Mouse (Mus musculus) limb, embryonic 13.5 days (tissue): ENCODE measurements around the gene AC134908.4. TPM values are rescaled to one million over a fixed set of nuclear protein-coding genes. Genes with fewer than 3 reads are reported as not detected.
"Not testable (repeated sequence)": the region's sequence is repeated elsewhere in the genome, so short reads cannot be mapped to it uniquely, and the experiment has no call there.

Source experiments
- ATAC-seq: fragments of 200-750 bp; cut with Nextera tagmentation; 2 replicates; pipeline ENCODE4 v1.8.0; 2017; ENCODE audit warnings: low read depth, moderate number of reproducible peaks, moderate TSS enrichment; ENCODE audit not compliant: low FRiP score
- H3K27ac ChIP-seq: fragments of 300-500 bp; sonication (generic); 2 replicates; pipeline ENCODE4 v1.5.1; 2015; ENCODE audit warnings: inconsistent platforms, mild to moderate bottlenecking, moderate library complexity
- H3K27me3 ChIP-seq: fragments of 300-500 bp; sonication (generic); 2 replicates; pipeline ENCODE4 v1.6.1; 2015; ENCODE audit warnings: mild to moderate bottlenecking, inconsistent platforms
- H3K36me3 ChIP-seq: fragments of 300-500 bp; sonication (generic); 2 replicates; pipeline ENCODE4 v1.6.1; 2015; ENCODE audit warnings: inconsistent platforms, mild to moderate bottlenecking, moderate library complexity
- H3K4me1 ChIP-seq: fragments of 300-500 bp; sonication (generic); 2 replicates; pipeline ENCODE4 v1.6.1; 2015; ENCODE audit warnings: inconsistent platforms
- H3K4me2 ChIP-seq: fragments of 300-500 bp; sonication (generic); replicated peaks from 2 replicates; pipeline ENCODE4 v1.6.1; 2015; ENCODE audit warnings: inconsistent platforms, mild to moderate bottlenecking, moderate library complexity
- H3K4me3 ChIP-seq: fragments of 300-500 bp; sonication (generic); 2 replicates; pipeline ENCODE4 v1.5.1; 2015; ENCODE audit warnings: moderate library complexity, mild to moderate bottlenecking, inconsistent platforms
- H3K9ac ChIP-seq: fragments of 300-500 bp; sonication (generic); 2 replicates; pipeline ENCODE4 v1.6.1; 2015; ENCODE audit warnings: mild to moderate bottlenecking, inconsistent platforms
- H3K9me3 ChIP-seq: fragments of 300-500 bp; sonication (generic); 2 replicates; pipeline ENCODE4 v1.6.1; 2016; ENCODE audit warnings: inconsistent platforms
- WGBS: fragments of 180-500 bp; shearing (Covaris S2); methylation state at CpG from one replicate; pipeline ENCODE4 v1.1.7; 2015; 5-methylcytosine and 5-hydroxymethylcytosine counted together
- microRNA-seq: library from miRNA; unstranded; fragments of <30 nt; microRNA quantifications from one replicate; pipeline ENCODE4, GENCODE M21; 2016
- polyA plus RNA-seq: library from polyadenylated mRNA; unstranded; fragments of >200 nt; fragmentation: Nextera tagmentation; extraction: Ambion mirVana; gene quantifications from 2 replicates; pipeline ENCODE4 v1.2.1, GENCODE M21; 2015

The AC134908.4 gene
- polyA plus RNA-seq, 1 experiment from 2014 or later, result not detected

GRCm38 (mm10) chr17:25755627-25756377 is 39.7 kb downstream of the AC134908.4 start:
- WGBS, result 31% methylated on average over 4 of the region's 4 CpGs
- Histone ChIP-seq H3K4me3 (no peak overlapping the region), H3K9ac (no peak overlapping the region), H3K27me3 (no peaks in the 10 kb centered on the region), H3K4me2 (no peak overlapping the region), H3K27ac (no peak overlapping the region), H3K9me3 (no peaks in the 10 kb centered on the region), H3K36me3 (no peaks in the 10 kb centered on the region), H3K4me1 (peaks cover 6% of the 10 kb centered on the region; the same call in 1 of the 2 replicates)
- no peak for ATAC-seq

- ATAC-seq, result no peak
- H3K9me3 ChIP-seq, result no peaks in the 10 kb centered on the region
Measured at GRCm38 (mm10) chr17:25755086-25755485, 40.4 kb downstream of the AC134908.4 start.

GRCm38 (mm10) chr17:25754241-25754640 is 41.2 kb downstream of the AC134908.4 start, which contains the start of gene Msln:
Gene Msln, minus strand, starts transcription at chr17:25754378.
- ATAC-seq, result no peak
- WGBS, result 89% methylated on average over 9 of the region's 9 CpGs

More at GRCm38 (mm10) chr17:25755086-25755485, 40.4 kb downstream of the AC134908.4 start:
- H3K27me3 ChIP-seq, result no peaks in the 10 kb centered on the region
- H3K9ac ChIP-seq, result no peak overlapping the region
- H3K27ac ChIP-seq, result no peak overlapping the region
- 81% methylated on average over 4 of the region's 4 CpGs for WGBS
- no peaks in the 10 kb centered on the region for H3K36me3 ChIP-seq
- H3K4me2 ChIP-seq, result no peak overlapping the region
- H3K4me3 ChIP-seq, result no peak overlapping the region
- peaks cover 6% of the 10 kb centered on the region; the same call in 1 of the 2 replicates for H3K4me1 ChIP-seq

GRCm38 (mm10) chr17:25751446-25751845 is 44.0 kb downstream of the AC134908.4 start:
- Histone ChIP-seq H3K36me3 (no peaks in the 10 kb centered on the region), H3K27me3 (no peaks in the 10 kb centered on the region), H3K9ac (0 out of 2 replicates have a peak overlapping the region, but pooled peaks have one; percentile 19), H3K27ac (no peak overlapping the region), H3K9me3 (no peaks in the 10 kb centered on the region), H3K4me2 (no peak overlapping the region), H3K4me1 (peaks cover 6% of the 10 kb centered on the region; the same call in 1 of the 2 replicates), H3K4me3 (no peak overlapping the region)
- 48% methylated on average over 5 of the region's 5 CpGs for WGBS
- no peak for ATAC-seq

More at GRCm38 (mm10) chr17:25754241-25754640, 41.2 kb downstream of the AC134908.4 start, which contains the start of gene Msln:
- H3K27me3 ChIP-seq, result no peaks in the 10 kb centered on the region
- peaks cover 6% of the 10 kb centered on the region; the same call in 1 of the 2 replicates for H3K4me1 ChIP-seq
- H3K9ac ChIP-seq, result no peak within 1 kb of the TSS
- H3K36me3 ChIP-seq, result no peaks in the 10 kb centered on the region
- no peak within 1 kb of the TSS for H3K4me2 ChIP-seq
- no peaks in the 10 kb centered on the region for H3K9me3 ChIP-seq
- no peak within 1 kb of the TSS for H3K4me3 ChIP-seq
- no peak within 1 kb of the TSS for H3K27ac ChIP-seq

GRCm38 (mm10) chr17:25749314-25749713 is 46.1 kb downstream of the AC134908.4 start:
- Histone ChIP-seq H3K9me3 (no peaks in the 10 kb centered on the region), H3K4me2 (no peak overlapping the region), H3K27me3 (no peaks in the 10 kb centered on the region), H3K9ac (no peak overlapping the region), H3K36me3 (no peaks in the 10 kb centered on the region), H3K27ac (no peak overlapping the region), H3K4me3 (no peak overlapping the region), H3K4me1 (peaks cover 6% of the 10 kb centered on the region; the same call in 1 of the 2 replicates)
- no peak for ATAC-seq
- 79% methylated on average over 6 of the region's 6 CpGs for WGBS

- no peak for ATAC-seq
- H3K9me3 ChIP-seq, result no peaks in the 10 kb centered on the region
- no peaks in the 10 kb centered on the region for H3K36me3 ChIP-seq
- no peak overlapping the region for H3K27ac ChIP-seq
- no peak overlapping the region for H3K9ac ChIP-seq
- WGBS, result 94% methylated on average over 4 of the region's 4 CpGs
- no peaks in the 10 kb centered on the region for H3K27me3 ChIP-seq
- H3K4me2 ChIP-seq, result no peak overlapping the region
- no peak overlapping the region for H3K4me3 ChIP-seq
- peaks cover 6% of the 10 kb centered on the region; the same call in 1 of the 2 replicates for H3K4me1 ChIP-seq
Measured at GRCm38 (mm10) chr17:25748238-25748637, 47.2 kb downstream of the AC134908.4 start.

GRCm38 (mm10) chr17:25744311-25744710 is 51.1 kb downstream of the AC134908.4 start:
- no peaks in the 10 kb centered on the region for H3K27me3 ChIP-seq
- H3K4me2 ChIP-seq, result no peak overlapping the region
- H3K36me3 ChIP-seq, result no peaks in the 10 kb centered on the region
- H3K9ac ChIP-seq, result no peak overlapping the region
- WGBS, result 77% methylated on average over 10 of the region's 10 CpGs
- H3K4me3 ChIP-seq, result no peak overlapping the region
- H3K27ac ChIP-seq, result no peak overlapping the region
- H3K9me3 ChIP-seq, result no peaks in the 10 kb centered on the region
- ATAC-seq, result no peak
- no peaks in the 10 kb centered on the region for H3K4me1 ChIP-seq

GRCm38 (mm10) chr17:25743831-25744230 is 51.6 kb downstream of the AC134908.4 start:
- Histone ChIP-seq H3K27me3 (no peaks in the 10 kb centered on the region), H3K4me2 (no peak overlapping the region), H3K4me1 (no peaks in the 10 kb centered on the region), H3K9ac (no peak overlapping the region), H3K9me3 (no peaks in the 10 kb centered on the region), H3K36me3 (no peaks in the 10 kb centered on the region), H3K4me3 (no peak overlapping the region), H3K27ac (no peak overlapping the region)
- ATAC-seq, result no peak
- 93% methylated on average over 9 of the region's 9 CpGs for WGBS

GRCm38 (mm10) chr17:25741471-25741870 is 54.0 kb downstream of the AC134908.4 start:
- H3K4me2 ChIP-seq, H3K9me3 ChIP-seq, H3K9ac ChIP-seq, ATAC-seq, H3K36me3 ChIP-seq, H3K4me1 ChIP-seq, H3K27ac ChIP-seq, H3K4me3 ChIP-seq, H3K27me3 ChIP-seq: not testable (repeated sequence)
- 71% methylated on average over 12 of the region's 12 CpGs for WGBS

Small RNA genes lying within 50 kb of the gene (microRNA-seq; reads per million reads assigned to microRNA genes)
- gene Gm25083 (not detected), gene Mir3082 (0.52 reads per million), gene Mir6966 (not detected)

Other genes starting within 250 kb of the AC134908.4 start
- 15.0 and 16.5 TPM in 2 replicates for gene Sox8, start 225.0 kb downstream of the AC134908.4 start, polyA plus RNA-seq
- gene Lmf1, start 216.6 kb downstream of the AC134908.4 start, polyA plus RNA-seq, result 31.2 and 33.2 TPM in 2 replicates
- gene Gng13, start 78.5 kb downstream of the AC134908.4 start, polyA plus RNA-seq, result 1.7 and 2.6 TPM in 2 replicates
- gene Chtf18, start 68.2 kb downstream of the AC134908.4 start, polyA plus RNA-seq, result 32.2 and 34.8 TPM in 2 replicates
- gene Rpusd1, start 68.0 kb downstream of the AC134908.4 start, polyA plus RNA-seq, result 25.8 and 27.0 TPM in 2 replicates
- gene Mslnl, start 59.6 kb downstream of the AC134908.4 start, polyA plus RNA-seq, result not detected in 2 replicates
- gene Msln, start 41.3 kb downstream of the AC134908.4 start, polyA plus RNA-seq, result not detected in 2 replicates
- 25.5 and 25.7 TPM in 2 replicates for gene Narfl, start 21.9 kb downstream of the AC134908.4 start, polyA plus RNA-seq
- 85.1 and 98.6 TPM in 2 replicates for gene Haghl, start 10.0 kb downstream of the AC134908.4 start, polyA plus RNA-seq
- gene Ccdc78, start 9.1 kb downstream of the AC134908.4 start, polyA plus RNA-seq, result 0.27 and 0.31 TPM in 2 replicates
- 65.5 and 73.1 TPM in 2 replicates for gene Fam173a, start 2.8 kb downstream of the AC134908.4 start, polyA plus RNA-seq
- 50.7 and 52.5 TPM in 2 replicates for gene Metrn, start 1.5 kb upstream of the AC134908.4 start, polyA plus RNA-seq
- gene Fbxl16, start 13.4 kb upstream of the AC134908.4 start, polyA plus RNA-seq, result 2.2 and 2.8 TPM in 2 replicates
- gene Wdr24, start 28.0 kb upstream of the AC134908.4 start, polyA plus RNA-seq, result 25.2 and 27.7 TPM in 2 replicates
- 57.9 and 60.7 TPM in 2 replicates for gene Jmjd8, start 33.2 kb upstream of the AC134908.4 start, polyA plus RNA-seq
- 359 and 366 TPM in 2 replicates for gene Stub1, start 37.7 kb upstream of the AC134908.4 start, polyA plus RNA-seq
- gene Rhbdl1, start 41.6 kb upstream of the AC134908.4 start, polyA plus RNA-seq, result 1.4 and 1.6 TPM in 2 replicates
- 1.5 and 1.9 TPM in 2 replicates for gene Gm20683, start 46.1 kb upstream of the AC134908.4 start, polyA plus RNA-seq
- gene Rhot2, start 49.2 kb upstream of the AC134908.4 start, polyA plus RNA-seq, result 25.7 and 26.8 TPM in 2 replicates
- 24.9 and 26.2 TPM in 2 replicates for gene Wdr90, start 65.8 kb upstream of the AC134908.4 start, polyA plus RNA-seq
- gene Mcrip2, start 73.1 kb upstream of the AC134908.4 start, polyA plus RNA-seq, result 9.8 and 12.2 TPM in 2 replicates
- 56.1 and 56.2 TPM in 2 replicates for gene Mettl26, start 79.4 kb upstream of the AC134908.4 start, polyA plus RNA-seq
- 0.41 and 0.57 TPM in 2 replicates for gene Wfikkn1, start 85.2 kb upstream of the AC134908.4 start, polyA plus RNA-seq
- 33.4 and 37.6 TPM in 2 replicates for gene Rab40c, start 124.1 kb upstream of the AC134908.4 start, polyA plus RNA-seq
- gene Pigq, start 149.3 kb upstream of the AC134908.4 start, polyA plus RNA-seq, result 50.2 and 50.5 TPM in 2 replicates
- not detected in 2 replicates for gene Nhlrc4, start 149.3 kb upstream of the AC134908.4 start, polyA plus RNA-seq
- gene A930017K11Rik, start 156.9 kb upstream of the AC134908.4 start, polyA plus RNA-seq, result 0.19 and 0.31 TPM in 2 replicates
- gene Capn15, start 190.1 kb upstream of the AC134908.4 start, polyA plus RNA-seq, result 24.8 and 25.4 TPM in 2 replicates